Mouse (Mus musculus) ES-Bruce4 (cell line): ENCODE results near the gene Tyw5. TPM values are rescaled to one million over a fixed set of nuclear protein-coding genes. Genes with fewer than 3 reads are reported as not detected.

ENCODE experiments used
- H3K27ac ChIP-seq: 2 replicates; pipeline ENCODE4 v1.5.1; 2012; ENCODE audit warnings: low read length, inconsistent platforms; ENCODE audit not compliant: insufficient read depth
- H3K27me3 ChIP-seq: 2 replicates; pipeline ENCODE4 v1.6.1; 2012; ENCODE audit warnings: mild to moderate bottlenecking, low read length, inconsistent platforms; ENCODE audit not compliant: control insufficient read depth, poor library complexity, insufficient read depth, severe bottlenecking
- H3K36me3 ChIP-seq: 2 replicates; pipeline ENCODE4 v1.6.1; 2012; ENCODE audit warnings: inconsistent platforms, mild to moderate bottlenecking, low read length, moderate library complexity; ENCODE audit not compliant: control insufficient read depth, poor library complexity, insufficient read depth, severe bottlenecking
- H3K4me1 ChIP-seq: one replicate; pipeline ENCODE4 v1.8.1; 2011; ENCODE audit warnings: low read length; ENCODE audit not compliant: control insufficient read depth, insufficient read depth
- H3K4me3 ChIP-seq: 2 replicates; pipeline ENCODE4 v1.5.1; 2011; ENCODE audit warnings: low read depth, mild to moderate bottlenecking, low read length
- H3K9ac ChIP-seq: 2 replicates; pipeline ENCODE4 v1.6.1; 2012; ENCODE audit warnings: low read depth, mild to moderate bottlenecking, inconsistent platforms; ENCODE audit not compliant: poor library complexity, severe bottlenecking
- H3K9me3 ChIP-seq: replicated peaks from 2 replicates; pipeline ENCODE4 v1.6.1; 2012; ENCODE audit warnings: mild to moderate bottlenecking, low read length, inconsistent platforms; ENCODE audit not compliant: control insufficient read depth, poor library complexity, insufficient read depth, severe bottlenecking
- CTCF ChIP-seq: IDR thresholded peaks from one replicate; pipeline ENCODE4 v1.8.1; 2011; ENCODE audit warnings: low read depth, low read length
- EP300 ChIP-seq: IDR thresholded peaks from 2 replicates; pipeline ENCODE4 v1.6.1; 2011; ENCODE audit warnings: low read depth, low read length; ENCODE audit not compliant: insufficient read depth
- POLR2A ChIP-seq: IDR thresholded peaks from one replicate; pipeline ENCODE4 v1.8.1; 2011; ENCODE audit warnings: low read length; ENCODE audit not compliant: insufficient read depth
- polyA plus RNA-seq: library from polyadenylated mRNA; stranded (reverse); fragments of >200 nt; gene quantifications from 2 replicates; pipeline ENCODE4 v1.2.4, GENCODE M21; 2011; ENCODE audit warnings: low read depth; ENCODE audit not compliant: missing spikeins, insufficient read depth, insufficient read length

Gene Tyw5
- polyA plus RNA-seq, 1 experiment, result 34.4 TPM

DNA sequence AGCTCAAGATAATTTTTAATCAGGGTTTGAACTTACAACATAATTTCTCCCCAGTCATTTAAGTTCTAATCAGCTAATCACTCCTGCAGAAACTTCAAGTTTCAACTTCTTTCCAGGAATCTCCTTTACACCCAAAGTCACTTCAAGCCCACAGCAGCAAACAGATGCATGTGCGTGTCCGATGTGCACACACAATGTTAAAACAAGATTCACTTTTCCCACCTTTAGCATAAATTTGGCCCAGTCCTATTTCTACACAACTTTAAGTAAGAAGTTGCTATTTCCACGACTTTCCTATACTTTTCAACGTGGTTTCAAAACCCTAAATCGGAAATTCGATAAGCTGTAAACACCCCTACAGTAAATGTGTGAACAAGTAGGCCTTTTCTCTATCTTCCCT lies 30.1 kb downstream of the Tyw5 start:
- H3K27ac ChIP-seq, result peak overlapping the region; percentile 72; the same call in 1 of the 2 replicates
- no peak for TF ChIP-seq EP300
- no peak for TF ChIP-seq CTCF
- no peak for TF ChIP-seq POLR2A
- H3K27me3 ChIP-seq, result no peaks in the 10 kb centered on the region
- H3K36me3 ChIP-seq, result no peaks in the 10 kb centered on the region
- peak overlapping the region; percentile 75 for H3K9ac ChIP-seq
- H3K4me3 ChIP-seq, result peak overlapping the region; percentile 78
- no peaks in the 10 kb centered on the region for H3K4me1 ChIP-seq
- peaks cover 2% of the 10 kb centered on the region; the same call in 1 of the 2 replicates for H3K9me3 ChIP-seq

GRCm38 (mm10) chr1:57375276-57375675 lies 31.6 kb downstream of the Tyw5 start:
- H3K9me3 ChIP-seq, result peaks cover 2% of the 10 kb centered on the region; the same call in 1 of the 2 replicates
- H3K36me3 ChIP-seq, result no peaks in the 10 kb centered on the region
- H3K27ac ChIP-seq, result no peak overlapping the region
- TF ChIP-seq POLR2A, result no peak
- no peak for TF ChIP-seq EP300
- TF ChIP-seq CTCF, result no peak
- no peaks in the 10 kb centered on the region for H3K27me3 ChIP-seq
- H3K9ac ChIP-seq, result no peak overlapping the region
- no peak overlapping the region for H3K4me3 ChIP-seq
- no peaks in the 10 kb centered on the region for H3K4me1 ChIP-seq

GRCm38 (mm10) chr1:57370451-57370850 lies 36.5 kb downstream of the Tyw5 start:
- no peak overlapping the region for H3K27ac ChIP-seq

GRCm38 (mm10) chr1:57369111-57369510 lies 37.8 kb downstream of the Tyw5 start:
- no peaks in the 10 kb centered on the region for H3K27me3 ChIP-seq
- no peaks in the 10 kb centered on the region for H3K36me3 ChIP-seq
- peak overlapping the region; percentile 16; the same call in 1 of the 2 replicates for H3K27ac ChIP-seq
- H3K9ac ChIP-seq, result no peak overlapping the region
- no peak overlapping the region for H3K4me3 ChIP-seq
- TF ChIP-seq CTCF (no peak), POLR2A (no peak), EP300 (no peak)
- peaks cover 2% of the 10 kb centered on the region; the same call in 1 of the 2 replicates for H3K9me3 ChIP-seq
- peaks cover 3% of the 10 kb centered on the region for H3K4me1 ChIP-seq

More at GRCm38 (mm10) chr1:57370451-57370850, 36.5 kb downstream of the Tyw5 start:
- TF ChIP-seq POLR2A (no peak), EP300 (no peak), CTCF (no peak)
- Histone ChIP-seq H3K9me3 (peaks cover 2% of the 10 kb centered on the region; the same call in 1 of the 2 replicates), H3K9ac (no peak overlapping the region), H3K36me3 (no peaks in the 10 kb centered on the region), H3K27me3 (no peaks in the 10 kb centered on the region), H3K4me1 (peaks cover 3% of the 10 kb centered on the region), H3K4me3 (no peak overlapping the region)

DNA sequence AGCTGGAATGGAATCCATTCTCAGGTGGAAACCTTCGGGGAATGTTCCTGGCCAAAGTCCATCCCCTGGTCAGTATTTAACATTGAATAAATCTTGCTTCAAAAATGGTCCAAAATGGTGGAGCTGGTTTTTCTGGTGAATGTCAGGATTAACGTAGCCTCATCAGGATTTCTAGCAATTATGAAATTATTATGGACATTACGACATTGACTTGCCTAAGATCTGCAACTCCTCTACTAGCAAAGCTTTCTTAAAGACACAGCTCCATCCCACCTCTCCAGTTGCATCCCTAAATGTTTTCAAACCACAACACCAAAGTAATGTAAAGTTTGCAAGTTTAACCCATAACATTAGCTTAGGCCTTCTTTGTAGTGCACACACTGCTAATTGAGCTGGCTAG lies 39.5 kb downstream of the Tyw5 start:
- Histone ChIP-seq H3K27me3 (no peaks in the 10 kb centered on the region), H3K4me1 (peaks cover 3% of the 10 kb centered on the region), H3K9me3 (no peaks in the 10 kb centered on the region; the same call in 1 of the 2 replicates), H3K4me3 (no peak overlapping the region), H3K27ac (no peak overlapping the region), H3K36me3 (no peaks in the 10 kb centered on the region), H3K9ac (no peak overlapping the region)
- TF ChIP-seq CTCF (no peak), EP300 (no peak), POLR2A (no peak)

DNA sequence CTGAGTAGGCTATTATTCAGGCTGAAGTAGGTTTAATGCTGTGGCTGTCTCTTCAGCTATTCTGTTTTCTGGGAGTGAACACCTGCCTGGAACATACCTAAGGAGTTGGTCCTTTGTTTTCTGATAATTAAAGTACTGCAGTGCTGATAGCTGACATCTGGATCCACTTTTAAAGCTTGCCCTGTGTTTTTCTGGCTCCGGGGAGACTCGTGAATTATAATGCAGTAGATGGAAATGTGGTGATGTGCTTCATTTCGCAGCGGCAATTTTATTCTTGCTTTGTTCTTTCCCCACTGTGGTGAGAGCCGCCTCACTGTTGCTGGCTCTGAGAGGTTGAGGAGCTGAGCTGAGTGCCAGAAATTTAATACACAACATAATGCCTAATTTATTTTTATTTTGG lies 48.4 kb downstream of the Tyw5 start:
- Histone ChIP-seq H3K36me3 (no peaks in the 10 kb centered on the region), H3K9me3 (no peaks in the 10 kb centered on the region), H3K27ac (no peak overlapping the region), H3K9ac (no peak overlapping the region), H3K4me1 (no peaks in the 10 kb centered on the region), H3K27me3 (no peaks in the 10 kb centered on the region), H3K4me3 (no peak overlapping the region)
- TF ChIP-seq CTCF (no peak), EP300 (no peak)
